Mouse (Mus musculus): Measurements from ENCODE around the gene Cables2. TPM values are rescaled to one million over a fixed set of nuclear protein-coding genes. Genes with fewer than 3 reads are reported as not detected.

Gene Cables2
- total RNA-seq, 1 experiment, result 13.4 TPM

DNA sequence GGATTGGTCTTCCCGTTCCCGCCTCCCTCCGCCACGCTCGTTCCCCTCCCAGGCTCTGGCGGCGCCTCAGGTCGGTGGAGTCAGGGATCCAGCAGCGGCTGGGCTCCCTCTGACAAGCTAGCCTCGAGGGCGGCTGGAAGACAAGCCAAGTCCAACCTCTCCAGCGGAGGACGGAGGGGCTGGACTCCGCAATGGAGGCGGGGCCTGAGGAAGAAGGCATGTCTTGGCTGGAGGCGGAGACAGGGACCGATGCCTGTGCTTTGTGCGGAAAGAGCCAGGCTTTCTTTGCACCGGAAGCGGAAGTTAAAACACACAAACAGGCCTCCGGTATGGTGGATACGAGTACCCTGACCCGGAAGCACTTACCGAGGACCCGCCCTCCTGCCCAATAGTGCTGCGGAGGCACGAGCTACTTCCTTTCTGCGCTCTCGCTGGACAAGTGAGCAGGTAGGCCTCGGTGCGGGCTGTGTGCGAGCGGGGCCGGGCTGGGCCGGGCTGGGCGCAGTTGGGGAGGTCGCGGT is 16.2 kb downstream of the Cables2 start, which contains the start of gene Rps21:
Rps21 (plus strand) TSS at position 377 of the 521 bp plus-strand sequence.
- in situ Hi-C loops (cut with MboI; ENCODE audit: low sequenced_read_pairs in 2 of 2, unreplicated experiment in 2 of 2), result no loop called here
- Histone ChIP-seq H3K27ac (ENCODE audit: insufficient read depth, low read depth, low read length, poor library complexity, severe bottlenecking) (peak within 1 kb of the TSS; percentile 93), H3K4me1 (ENCODE audit: control insufficient read depth in 2 of 2, insufficient read depth in 2 of 2, low read length in 2 of 2, poor library complexity in 1 of 2) (peaks cover 3 to 10% of the 10 kb centered on the region in 2 experiments; a peak in 3 of 4 replicates), H3K9me3 (ENCODE audit: control insufficient read depth, insufficient read depth, low read depth, low read length) (no peaks in the 10 kb centered on the region), H3K36me3 (ENCODE audit: control insufficient read depth, insufficient read depth, low read length, poor library complexity, severe bottlenecking) (peaks cover 37% of the 10 kb centered on the region), H3K9ac (ENCODE audit: insufficient read depth, low read depth, low read length, poor library complexity, severe bottlenecking) (peak within 1 kb of the TSS; percentile 99), H3K4me3 (ENCODE audit: insufficient read depth in 1 of 2, low read depth in 1 of 2, low read length in 2 of 2, poor library complexity in 1 of 2, severe bottlenecking in 1 of 2) (peak within 1 kb of the TSS; percentile 84 to 97)
- DNase-seq (ENCODE audit: low read depth, low spot score), result peak; percentile 99
- no peak for TF ChIP-seq MAFK (IDR thresholded peaks at IDR 0.05; ENCODE audit: insufficient read depth, low read depth, low read length)
- TF ChIP-seq CHD2 (IDR thresholded peaks at IDR 0.05; ENCODE audit: low read depth, low read length), result peak; percentile 96
- TF ChIP-seq HCFC1 (IDR thresholded peaks at IDR 0.05; ENCODE audit: borderline replicate concordance, insufficient read depth, low read length), result peak; percentile 85

DNA sequence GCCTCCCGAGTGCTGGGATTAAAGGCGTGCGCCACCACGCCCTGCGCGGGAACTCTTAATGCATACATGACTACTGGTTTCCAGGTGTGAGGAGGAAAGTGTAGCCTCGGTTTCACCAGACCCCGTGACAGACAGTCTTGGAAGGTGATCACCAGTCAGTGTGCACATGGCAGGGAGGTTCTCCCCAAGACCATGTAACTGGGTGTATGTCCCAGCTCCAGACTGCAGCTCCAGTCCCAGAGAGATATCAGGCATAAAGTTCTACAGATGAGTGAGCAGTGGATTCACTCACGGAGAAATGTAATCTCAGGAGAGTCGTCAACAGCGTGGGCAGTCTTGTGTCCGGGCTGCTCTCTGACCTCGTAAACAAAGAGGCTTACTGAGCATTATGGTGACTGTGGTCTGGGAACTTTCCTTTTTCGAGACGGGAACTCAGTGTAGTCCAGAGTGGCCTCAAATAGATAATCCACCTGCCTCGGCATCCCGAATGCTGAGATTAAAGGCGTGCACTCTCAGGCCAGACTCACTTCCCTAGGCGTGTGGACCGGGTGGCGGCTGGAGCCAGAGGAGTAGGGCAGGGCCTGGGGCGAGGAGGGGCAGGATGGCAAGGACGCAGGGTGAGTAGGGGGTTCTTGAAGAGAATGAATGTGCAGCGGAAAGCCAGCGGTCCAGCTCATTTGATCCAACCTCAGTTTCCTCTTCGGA is 16.8 kb downstream of the Cables2 start:
- Histone ChIP-seq H3K9me3 (ENCODE audit: control insufficient read depth, insufficient read depth, low read depth, low read length) (no peaks in the 10 kb centered on the region), H3K4me1 (ENCODE audit: control insufficient read depth in 2 of 2, insufficient read depth in 2 of 2, low read length in 2 of 2, poor library complexity in 1 of 2) (peaks cover 5 to 10% of the 10 kb centered on the region in 2 experiments; a peak in 3 of 4 replicates), H3K27ac (ENCODE audit: insufficient read depth, low read depth, low read length, poor library complexity, severe bottlenecking) (peak overlapping the region; percentile 93), H3K4me3 (ENCODE audit: insufficient read depth in 1 of 2, low read depth in 1 of 2, low read length in 2 of 2, poor library complexity in 1 of 2, severe bottlenecking in 1 of 2) (peak overlapping the region; percentile 71 to 84), H3K9ac (ENCODE audit: insufficient read depth, low read depth, low read length, poor library complexity, severe bottlenecking) (peak overlapping the region; percentile 83), H3K36me3 (ENCODE audit: control insufficient read depth, insufficient read depth, low read length, poor library complexity, severe bottlenecking) (peaks cover 33% of the 10 kb centered on the region)
- in situ Hi-C loops (cut with MboI; ENCODE audit: low sequenced_read_pairs in 2 of 2, unreplicated experiment in 2 of 2), result no loop called here
- no peak for DNase-seq (ENCODE audit: low read depth, low spot score)
- TF ChIP-seq CHD2 (IDR thresholded peaks at IDR 0.05; ENCODE audit: low read depth, low read length) (no peak), ZC3H11A (IDR thresholded peaks at IDR 0.05; ENCODE audit: borderline replicate concordance, low read depth, low read length) (no peak), HCFC1 (IDR thresholded peaks at IDR 0.05; ENCODE audit: borderline replicate concordance, insufficient read depth, low read length) (no peak), MAFK (IDR thresholded peaks at IDR 0.05; ENCODE audit: insufficient read depth, low read depth, low read length) (no peak), ZNF384 (IDR thresholded peaks at IDR 0.05; ENCODE audit: low read depth, low read length) (no peak)

GRCm38 (mm10) chr2:180255701-180256100 is 17.6 kb downstream of the Cables2 start:
- H3K27ac ChIP-seq (ENCODE audit: insufficient read depth, low read depth, low read length, poor library complexity, severe bottlenecking), result peak overlapping the region; percentile 93; the same call in 1 of the 2 replicates
- no peaks in the 10 kb centered on the region for H3K9me3 ChIP-seq (ENCODE audit: control insufficient read depth, insufficient read depth, low read depth, low read length)
- peak overlapping the region; percentile 83; the same call in 1 of the 2 replicates for H3K9ac ChIP-seq (ENCODE audit: insufficient read depth, low read depth, low read length, poor library complexity, severe bottlenecking)
- H3K4me3 ChIP-seq (ENCODE audit: insufficient read depth in 1 of 2, low read depth in 1 of 2, low read length in 2 of 2, poor library complexity in 1 of 2, severe bottlenecking in 1 of 2), result peak overlapping the region; percentile 18 to 71
- H3K4me1 ChIP-seq (ENCODE audit: control insufficient read depth in 2 of 2, insufficient read depth in 2 of 2, low read length in 2 of 2, poor library complexity in 1 of 2), result peaks cover 5 to 13% of the 10 kb centered on the region in 2 experiments; a peak in 3 of 4 replicates
- DNase-seq (ENCODE audit: low read depth, low spot score), result no peak
- in situ Hi-C loops (cut with MboI; ENCODE audit: low sequenced_read_pairs in 2 of 2, unreplicated experiment in 2 of 2), result no loop called here
- H3K36me3 ChIP-seq (ENCODE audit: control insufficient read depth, insufficient read depth, low read length, poor library complexity, severe bottlenecking), result peaks cover 26% of the 10 kb centered on the region
- TF ChIP-seq MAFK (IDR thresholded peaks at IDR 0.05; ENCODE audit: insufficient read depth, low read depth, low read length) (no peak), ZNF384 (IDR thresholded peaks at IDR 0.05; ENCODE audit: low read depth, low read length) (peak; percentile 89)

DNA sequence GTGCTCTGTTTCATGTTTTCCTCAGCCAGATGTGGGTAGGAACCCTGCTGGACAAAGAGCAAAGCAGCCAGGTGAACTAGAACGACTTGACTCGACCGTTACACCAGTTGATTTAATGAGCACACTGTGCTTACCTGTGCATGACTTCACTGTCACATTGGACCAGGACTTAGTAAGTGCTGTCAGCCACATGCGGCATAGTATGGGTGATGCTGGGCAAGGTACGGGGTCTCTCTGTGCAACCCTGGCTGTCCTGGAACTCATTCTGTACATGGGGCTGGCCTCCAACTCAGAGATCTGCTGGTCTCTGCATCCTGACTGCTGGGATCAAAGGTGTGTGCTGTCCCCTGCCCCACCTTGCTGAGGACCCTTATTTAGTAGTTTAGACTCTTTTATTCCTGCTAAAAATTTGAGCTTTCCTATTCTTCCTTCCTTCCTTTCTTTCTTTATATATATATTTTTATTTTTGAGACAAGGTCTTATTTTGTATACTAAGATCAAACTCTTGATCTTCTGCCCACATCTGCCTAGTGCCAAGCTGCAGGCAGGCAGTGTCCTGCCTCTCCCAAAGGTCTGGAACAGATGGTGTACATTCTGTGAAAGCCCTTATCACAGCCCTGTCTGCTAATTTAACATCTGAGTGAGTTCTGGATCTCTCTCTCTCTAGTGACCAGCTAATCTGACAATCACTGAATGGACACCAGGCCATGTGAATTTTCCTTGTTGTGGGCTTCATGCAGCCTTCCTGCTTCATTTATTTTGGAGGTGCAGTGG is 18.7 kb downstream of the Cables2 start:
- no peak overlapping the region for H3K4me3 ChIP-seq (ENCODE audit: insufficient read depth in 1 of 2, low read depth in 1 of 2, low read length in 2 of 2, poor library complexity in 1 of 2, severe bottlenecking in 1 of 2)
- in situ Hi-C loops (cut with MboI; ENCODE audit: low sequenced_read_pairs in 2 of 2, unreplicated experiment in 2 of 2), result no loop called here
- no peak overlapping the region for H3K9ac ChIP-seq (ENCODE audit: insufficient read depth, low read depth, low read length, poor library complexity, severe bottlenecking)
- no peak for DNase-seq (ENCODE audit: low read depth, low spot score)
- H3K4me1 ChIP-seq (ENCODE audit: control insufficient read depth in 2 of 2, insufficient read depth in 2 of 2, low read length in 2 of 2, poor library complexity in 1 of 2), result peaks cover 5 to 14% of the 10 kb centered on the region in 2 experiments; a peak in 3 of 4 replicates
- H3K36me3 ChIP-seq (ENCODE audit: control insufficient read depth, insufficient read depth, low read length, poor library complexity, severe bottlenecking), result peaks cover 20% of the 10 kb centered on the region
- H3K9me3 ChIP-seq (ENCODE audit: control insufficient read depth, insufficient read depth, low read depth, low read length), result no peaks in the 10 kb centered on the region
- no peak for TF ChIP-seq ZNF384 (IDR thresholded peaks at IDR 0.05; ENCODE audit: low read depth, low read length)
- TF ChIP-seq MAFK (IDR thresholded peaks at IDR 0.05; ENCODE audit: insufficient read depth, low read depth, low read length), result no peak
- no peak for TF ChIP-seq ZC3H11A (IDR thresholded peaks at IDR 0.05; ENCODE audit: borderline replicate concordance, low read depth, low read length)
- TF ChIP-seq CHD2 (IDR thresholded peaks at IDR 0.05; ENCODE audit: low read depth, low read length), result no peak
- no peak overlapping the region for H3K27ac ChIP-seq (ENCODE audit: insufficient read depth, low read depth, low read length, poor library complexity, severe bottlenecking)

Data from ES-E14 (cell line).